Mouse (Mus musculus): ENCODE data around the gene Prr14l. TPM values are rescaled to one million over a fixed set of nuclear protein-coding genes. Genes with fewer than 3 reads are reported as not detected.
"Not testable (repeated sequence)": the region's sequence is repeated elsewhere in the genome, so short reads cannot be mapped to it uniquely, and the experiment has no call there.

Prr14l gene
- polyA plus RNA-seq, 1 experiment from 2014 or later = 14.1 TPM

DNA sequence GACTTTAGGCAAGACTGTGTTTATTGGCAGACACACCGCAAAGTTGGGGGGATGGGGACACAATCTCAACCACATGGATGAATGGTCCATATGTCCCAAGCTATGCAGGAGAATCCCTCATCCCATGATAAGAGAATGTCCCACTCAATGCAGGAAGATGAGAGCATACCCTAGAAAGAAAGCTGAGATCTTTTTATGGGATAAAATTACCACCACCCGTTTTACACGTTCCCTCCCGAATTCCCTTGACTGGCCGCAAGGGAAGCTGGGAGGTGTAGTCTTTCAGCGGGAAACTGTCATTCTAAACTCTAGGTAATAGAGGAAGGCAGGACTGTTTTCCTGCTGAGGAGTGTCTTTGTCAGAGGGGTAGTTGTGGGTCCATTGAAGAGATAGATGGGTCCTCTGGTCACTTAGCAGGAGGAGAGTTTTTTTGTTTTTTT is 3.7 kb upstream of the Prr14l start:
- peak overlapping the region; percentile 46 for H3K4me3 ChIP-seq (ENCODE audit: low read depth, low read length)
- H3K4me2 ChIP-seq = peak overlapping the region; percentile 60
- no peaks in the 10 kb centered on the region for H3K27me3 ChIP-seq (replicated peaks; ENCODE audit: control insufficient read depth, insufficient read depth, low read length)
- no peak overlapping the region; the same call in 1 of the 2 replicates for H3K27ac ChIP-seq (ENCODE audit: low read depth, low read length)
- H3K36me3 ChIP-seq (ENCODE audit: control insufficient read depth, insufficient read depth, low read length) = no peaks in the 10 kb centered on the region
- H3K9ac ChIP-seq (ENCODE audit: low read depth, low read length) = peak overlapping the region; percentile 54
- DNase-seq (ENCODE audit: low spot score) (peak; percentile 51), ATAC-seq (replicated peaks; ENCODE audit: low FRiP score) (no peak)
- no peaks in the 10 kb centered on the region for H3K9me3 ChIP-seq (ENCODE audit: control insufficient read depth, low read length)
- peaks cover 2% of the 10 kb centered on the region for H3K4me1 ChIP-seq (replicated peaks; ENCODE audit: control insufficient read depth, insufficient read depth, low read length)
- 6% methylated on average over 6 of the region's 6 CpGs for WGBS

DNA sequence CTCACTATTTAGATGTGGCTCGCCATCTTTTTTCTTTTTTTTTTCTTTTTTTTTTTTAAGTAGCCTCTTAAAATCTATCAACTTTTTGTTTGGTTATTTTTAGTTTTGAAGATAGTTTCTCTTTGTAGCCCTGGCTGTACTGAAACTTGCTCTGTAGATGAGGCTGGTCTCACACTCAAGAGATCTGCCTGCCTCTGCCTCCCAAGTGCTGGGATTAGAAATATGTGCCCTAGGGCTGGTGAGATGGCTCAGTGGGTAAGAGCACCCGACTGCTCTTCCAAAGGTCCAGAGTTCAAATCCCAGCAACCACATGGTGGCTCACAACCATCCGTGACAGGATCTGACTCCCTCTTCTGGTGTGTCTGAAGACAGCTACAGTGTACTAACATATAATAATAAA is 1.2 kb upstream of the Prr14l start:
- H3K9ac ChIP-seq (ENCODE audit: low read depth, low read length); DNase-seq (ENCODE audit: low spot score); H3K27ac ChIP-seq (ENCODE audit: low read depth, low read length); H3K27me3 ChIP-seq (replicated peaks; ENCODE audit: control insufficient read depth, insufficient read depth, low read length); H3K4me3 ChIP-seq (ENCODE audit: low read depth, low read length); H3K9me3 ChIP-seq (ENCODE audit: control insufficient read depth, low read length); H3K4me2 ChIP-seq; H3K36me3 ChIP-seq (ENCODE audit: control insufficient read depth, insufficient read depth, low read length); ATAC-seq (replicated peaks; ENCODE audit: low FRiP score): not testable (repeated sequence)
- WGBS = 95% methylated on average over 2 of the region's 3 CpGs
- H3K4me1 ChIP-seq (replicated peaks; ENCODE audit: control insufficient read depth, insufficient read depth, low read length) = peaks cover 15% of the 10 kb centered on the region

DNA sequence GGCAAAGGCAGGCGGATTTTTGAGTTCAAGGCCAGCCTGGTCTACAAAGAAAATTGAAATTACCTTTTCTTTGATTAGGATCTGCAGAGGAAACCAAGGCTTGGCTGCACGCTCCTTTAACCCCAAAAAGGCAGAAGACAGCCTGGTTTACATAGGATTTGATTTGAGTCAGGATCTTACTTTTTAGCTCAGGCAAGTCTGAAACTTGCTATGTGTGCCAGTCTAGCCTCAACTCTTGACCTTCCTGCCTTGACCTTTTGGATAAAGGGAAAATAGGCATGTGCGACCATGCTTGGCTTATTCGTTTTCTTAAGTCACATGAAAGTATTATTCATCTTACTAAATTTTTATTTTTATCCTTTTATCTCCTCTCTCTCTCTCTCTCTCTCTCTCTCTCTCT is 762 bp upstream of the Prr14l start:
- peaks cover 4% of the 10 kb centered on the region for H3K36me3 ChIP-seq (ENCODE audit: control insufficient read depth, insufficient read depth, low read length)
- no peaks in the 10 kb centered on the region for H3K27me3 ChIP-seq (replicated peaks; ENCODE audit: control insufficient read depth, insufficient read depth, low read length)
- no peak overlapping the region for H3K9ac ChIP-seq (ENCODE audit: low read depth, low read length)
- ATAC-seq (replicated peaks; ENCODE audit: low FRiP score) (no peak), DNase-seq (ENCODE audit: low spot score) (no peak)
- 81% methylated on average over 4 of the region's 4 CpGs for WGBS
- H3K27ac ChIP-seq (ENCODE audit: low read depth, low read length) = no peak overlapping the region; the same call in 1 of the 2 replicates
- H3K4me3 ChIP-seq (ENCODE audit: low read depth, low read length) = no peak overlapping the region
- H3K4me1 ChIP-seq (replicated peaks; ENCODE audit: control insufficient read depth, insufficient read depth, low read length) = peaks cover 15% of the 10 kb centered on the region
- H3K9me3 ChIP-seq (ENCODE audit: control insufficient read depth, low read length) = no peaks in the 10 kb centered on the region; the same call in 1 of the 2 replicates
- H3K4me2 ChIP-seq = no peak overlapping the region; the same call in 1 of the 2 replicates

DNA sequence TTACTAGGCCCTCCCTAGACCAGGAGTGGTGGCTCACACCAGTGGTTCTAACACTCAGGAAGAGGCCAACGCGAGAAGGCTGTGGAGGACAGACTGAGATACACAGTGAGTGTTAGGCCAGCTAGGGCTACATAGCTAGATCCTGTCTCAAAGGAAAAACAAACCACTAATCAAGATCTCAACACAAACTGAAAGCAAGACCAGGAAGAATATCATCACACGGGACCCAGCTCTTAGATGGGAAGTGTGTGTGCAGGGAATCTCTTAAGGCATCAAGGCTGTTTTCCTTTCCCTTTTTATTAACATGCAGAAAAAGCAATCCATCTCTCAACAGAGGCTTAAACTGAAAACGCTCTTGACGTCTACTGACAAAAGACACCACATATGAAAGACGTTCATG is 2.0 kb downstream of the Prr14l start:
- H3K9ac ChIP-seq (ENCODE audit: low read depth, low read length) = peak overlapping the region; percentile 42
- whole genome bisulfite sequencing = 39% methylated on average over 6 of the region's 6 CpGs
- ATAC-seq (replicated peaks; ENCODE audit: low FRiP score) = no peak

DNA sequence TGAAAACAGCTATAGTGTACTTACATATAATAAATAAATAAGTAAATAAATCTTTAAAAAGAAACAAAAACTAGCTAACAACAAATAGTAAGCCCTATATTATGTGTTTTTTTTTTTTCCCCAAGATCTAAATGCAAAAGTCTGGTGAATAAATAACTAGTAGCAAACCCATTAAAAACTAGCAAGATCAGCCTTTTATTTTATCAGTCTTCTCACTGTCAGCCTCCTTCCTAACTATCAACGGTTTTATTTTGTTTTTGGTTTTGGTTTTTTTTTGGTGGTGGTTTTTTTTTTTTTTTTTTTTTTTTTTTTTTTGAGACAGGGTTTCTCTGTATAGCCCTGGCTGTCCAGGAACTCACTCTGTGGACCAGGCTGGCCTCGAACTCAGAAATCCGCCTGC is 4.5 kb downstream of the Prr14l start:
- not testable (repeated sequence) for H3K27me3 ChIP-seq (replicated peaks; ENCODE audit: control insufficient read depth, insufficient read depth, low read length); ATAC-seq (replicated peaks; ENCODE audit: low FRiP score); H3K27ac ChIP-seq (ENCODE audit: low read depth, low read length); H3K4me2 ChIP-seq; H3K9ac ChIP-seq (ENCODE audit: low read depth, low read length); H3K4me3 ChIP-seq (ENCODE audit: low read depth, low read length); DNase-seq (ENCODE audit: low spot score); H3K9me3 ChIP-seq (ENCODE audit: control insufficient read depth, low read length)
- Histone ChIP-seq H3K4me1 (replicated peaks; ENCODE audit: control insufficient read depth, insufficient read depth, low read length) (peaks cover 23% of the 10 kb centered on the region), H3K36me3 (ENCODE audit: control insufficient read depth, insufficient read depth, low read length) (peaks cover 10% of the 10 kb centered on the region)
- 87% methylated on average over 3 of the region's 3 CpGs for WGBS

More for the DNA sequence above, 2.0 kb downstream of the Prr14l start:
- Histone ChIP-seq H3K27ac (ENCODE audit: low read depth, low read length) (peak overlapping the region; percentile 41; the same call in 1 of the 2 replicates), H3K36me3 (ENCODE audit: control insufficient read depth, insufficient read depth, low read length) (peaks cover 4% of the 10 kb centered on the region), H3K27me3 (replicated peaks; ENCODE audit: control insufficient read depth, insufficient read depth, low read length) (no peaks in the 10 kb centered on the region), H3K9me3 (ENCODE audit: control insufficient read depth, low read length) (no peaks in the 10 kb centered on the region; the same call in 1 of the 2 replicates), H3K4me3 (ENCODE audit: low read depth, low read length) (peak overlapping the region; percentile 82), H3K4me2 (peak overlapping the region; percentile 94), H3K4me1 (replicated peaks; ENCODE audit: control insufficient read depth, insufficient read depth, low read length) (peaks cover 23% of the 10 kb centered on the region)
- DNase-seq (ENCODE audit: low spot score) = no peak

DNA sequence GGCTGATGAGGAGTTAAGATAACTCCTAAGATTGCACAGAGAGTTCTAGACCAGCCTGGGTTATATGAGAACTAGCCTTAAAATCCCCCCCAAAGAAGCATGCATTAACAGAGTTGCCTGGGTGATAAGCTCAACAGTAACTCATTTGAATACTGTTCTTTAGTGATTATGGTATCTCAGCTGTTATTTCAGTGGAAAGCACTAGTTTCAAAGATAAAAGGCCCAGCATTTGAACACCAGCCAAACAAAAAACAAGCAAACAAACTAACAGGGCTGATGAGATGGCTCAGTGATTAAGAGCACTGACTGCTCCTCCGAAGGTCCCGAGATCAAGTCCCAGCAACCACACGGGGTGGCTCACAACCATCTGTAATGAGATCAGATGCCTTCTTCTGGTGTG is 4.9 kb downstream of the Prr14l start:
- H3K4me3 ChIP-seq (ENCODE audit: low read depth, low read length) = no peak overlapping the region
- no peak for DNase-seq (ENCODE audit: low spot score)
- H3K36me3 ChIP-seq (ENCODE audit: control insufficient read depth, insufficient read depth, low read length) = peaks cover 13% of the 10 kb centered on the region
- 70% methylated on average over 3 of the region's 3 CpGs for WGBS
- H3K27me3 ChIP-seq (replicated peaks; ENCODE audit: control insufficient read depth, insufficient read depth, low read length) = no peaks in the 10 kb centered on the region
- H3K4me1 ChIP-seq (replicated peaks; ENCODE audit: control insufficient read depth, insufficient read depth, low read length) = peaks cover 21% of the 10 kb centered on the region
- peak; percentile 72 for ATAC-seq (replicated peaks; ENCODE audit: low FRiP score)
- no peaks in the 10 kb centered on the region; the same call in 1 of the 2 replicates for H3K9me3 ChIP-seq (ENCODE audit: control insufficient read depth, low read length)
- no peak overlapping the region for H3K9ac ChIP-seq (ENCODE audit: low read depth, low read length)
- H3K4me2 ChIP-seq = no peak overlapping the region
- H3K27ac ChIP-seq (ENCODE audit: low read depth, low read length) = no peak overlapping the region

DNA sequence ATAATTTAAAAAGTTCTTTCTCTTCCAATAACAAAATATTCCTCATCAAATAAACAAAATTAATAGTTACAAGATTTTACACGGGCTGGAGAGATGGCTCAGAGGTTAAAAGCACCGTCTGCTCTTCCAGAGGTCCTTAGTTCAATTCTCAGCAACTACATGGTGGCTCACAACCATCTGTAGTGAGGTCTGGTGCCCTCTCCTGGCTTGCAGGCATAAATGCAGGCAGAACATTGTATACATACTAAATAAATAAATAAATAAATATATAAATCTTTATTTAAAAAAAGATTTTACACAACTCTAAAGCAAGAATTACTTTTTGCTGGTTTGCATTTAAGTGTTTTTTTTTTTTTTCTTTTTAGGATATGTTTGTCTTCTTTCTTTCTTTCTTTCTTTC is 14.0 kb downstream of the Prr14l start:
- H3K9ac ChIP-seq (ENCODE audit: low read depth, low read length) = no peak overlapping the region
- 86% methylated on average over 2 of the region's 2 CpGs for WGBS

DNA sequence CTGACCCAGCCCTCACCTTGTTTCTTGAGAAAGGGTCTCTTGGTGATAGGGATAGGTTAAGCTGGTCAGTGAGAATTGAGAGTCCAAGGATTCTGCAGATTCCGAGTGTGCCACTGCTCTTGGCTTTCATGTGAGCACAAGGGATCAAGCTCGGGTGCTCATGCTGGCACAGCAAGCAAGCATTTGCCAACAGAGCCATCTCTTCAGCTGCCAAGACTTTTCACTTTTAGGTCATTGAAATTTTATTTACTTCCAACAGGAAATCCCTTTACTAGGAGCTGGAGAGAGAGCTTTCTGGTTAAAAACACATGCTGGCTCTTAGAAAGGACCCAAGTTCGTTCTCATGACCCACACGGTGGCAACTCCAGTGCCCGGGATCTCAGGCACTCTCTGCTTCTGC is 17.1 kb downstream of the Prr14l start:
- DNase-seq (ENCODE audit: low spot score) (no peak), ATAC-seq (replicated peaks; ENCODE audit: low FRiP score) (no peak)
- no peaks in the 10 kb centered on the region for H3K27me3 ChIP-seq (replicated peaks; ENCODE audit: control insufficient read depth, insufficient read depth, low read length)
- peaks cover 59% of the 10 kb centered on the region for H3K36me3 ChIP-seq (ENCODE audit: control insufficient read depth, insufficient read depth, low read length)
- no peaks in the 10 kb centered on the region for H3K4me1 ChIP-seq (replicated peaks; ENCODE audit: control insufficient read depth, insufficient read depth, low read length)
- no peak overlapping the region for H3K4me2 ChIP-seq
- H3K9ac ChIP-seq (ENCODE audit: low read depth, low read length) = no peak overlapping the region
- H3K4me3 ChIP-seq (ENCODE audit: low read depth, low read length) = no peak overlapping the region
- no peaks in the 10 kb centered on the region for H3K9me3 ChIP-seq (ENCODE audit: control insufficient read depth, low read length)
- WGBS = 87% methylated on average over 5 of the region's 5 CpGs
- no peak overlapping the region for H3K27ac ChIP-seq (ENCODE audit: low read depth, low read length)

More for the DNA sequence above, 14.0 kb downstream of the Prr14l start:
- Histone ChIP-seq H3K4me2 (no peak overlapping the region), H3K4me3 (ENCODE audit: low read depth, low read length) (no peak overlapping the region), H3K36me3 (ENCODE audit: control insufficient read depth, insufficient read depth, low read length) (peaks cover 56% of the 10 kb centered on the region), H3K4me1 (replicated peaks; ENCODE audit: control insufficient read depth, insufficient read depth, low read length) (no peaks in the 10 kb centered on the region), H3K27ac (ENCODE audit: low read depth, low read length) (no peak overlapping the region), H3K9me3 (ENCODE audit: control insufficient read depth, low read length) (no peaks in the 10 kb centered on the region), H3K27me3 (replicated peaks; ENCODE audit: control insufficient read depth, insufficient read depth, low read length) (no peaks in the 10 kb centered on the region)
- ATAC-seq (replicated peaks; ENCODE audit: low FRiP score) (no peak), DNase-seq (ENCODE audit: low spot score) (no peak)

DNA sequence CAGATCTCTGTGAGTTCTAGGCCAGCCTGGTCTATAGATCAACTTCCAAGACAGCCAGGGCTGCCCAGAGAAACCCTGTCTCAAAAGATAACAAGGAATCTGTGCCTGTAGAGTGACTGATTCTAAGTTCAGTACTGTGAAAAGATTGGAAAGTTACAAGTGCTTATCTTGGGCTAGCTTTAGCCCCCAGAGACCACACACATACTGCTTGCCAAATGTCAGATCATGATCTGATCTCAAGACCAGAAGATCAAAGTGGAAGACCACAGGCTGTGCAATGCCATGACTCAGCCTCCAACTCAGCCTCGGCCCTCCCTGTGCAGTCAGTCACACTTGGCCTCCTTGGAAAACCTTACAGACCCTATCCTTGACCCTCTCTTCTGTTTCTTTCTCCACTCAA is 19.6 kb downstream of the Prr14l start:
- Histone ChIP-seq H3K4me2 (no peak overlapping the region), H3K27me3 (replicated peaks; ENCODE audit: control insufficient read depth, insufficient read depth, low read length) (no peaks in the 10 kb centered on the region), H3K9ac (ENCODE audit: low read depth, low read length) (no peak overlapping the region), H3K4me3 (ENCODE audit: low read depth, low read length) (no peak overlapping the region), H3K36me3 (ENCODE audit: control insufficient read depth, insufficient read depth, low read length) (peaks cover 58% of the 10 kb centered on the region), H3K27ac (ENCODE audit: low read depth, low read length) (no peak overlapping the region), H3K9me3 (ENCODE audit: control insufficient read depth, low read length) (no peaks in the 10 kb centered on the region), H3K4me1 (replicated peaks; ENCODE audit: control insufficient read depth, insufficient read depth, low read length) (no peaks in the 10 kb centered on the region)
- ATAC-seq (replicated peaks; ENCODE audit: low FRiP score) (no peak), DNase-seq (ENCODE audit: low spot score) (no peak)
- WGBS = 79% methylated on average over 1 of the region's 1 CpGs
